Mouse (Mus musculus) midbrain, postnatal 0 days (tissue): Measurements from ENCODE around the gene Rnf126. TPM values are rescaled to one million over a fixed set of nuclear protein-coding genes. Genes with fewer than 3 reads are reported as not detected.

ENCODE experiments used
- ATAC-seq: fragments of 200-750 bp; cut with Nextera tagmentation; 2 replicates; pipeline ENCODE4 v1.8.0; 2017; ENCODE audit warnings: moderate number of reproducible peaks, mild to moderate bottlenecking, moderate TSS enrichment, moderate library complexity; ENCODE audit not compliant: low FRiP score
- DNase-seq: peaks from one replicate; pipeline ENCODE4 v3.0.0-alpha.2; 2015; ENCODE audit warnings: low spot score
- H3K27ac ChIP-seq: fragments of 300-500 bp; sonication (generic); 2 replicates; pipeline ENCODE4 v1.5.1; 2014; ENCODE audit warnings: low read depth, mild to moderate bottlenecking, low read length, mixed read lengths
- H3K27me3 ChIP-seq: fragments of 300-500 bp; sonication (generic); 2 replicates; pipeline ENCODE4 v1.6.1; 2014; ENCODE audit warnings: low read length, control low read depth, mixed read lengths; ENCODE audit not compliant: insufficient read depth
- H3K36me3 ChIP-seq: fragments of 300-500 bp; sonication (generic); 2 replicates; pipeline ENCODE4 v1.6.1; 2014; ENCODE audit warnings: low read length, control low read depth, mixed read lengths; ENCODE audit not compliant: insufficient read depth
- H3K4me1 ChIP-seq: fragments of 300-500 bp; sonication (generic); 2 replicates; pipeline ENCODE4 v1.6.1; 2014; ENCODE audit warnings: mild to moderate bottlenecking, control low read depth, antibody characterized with exemption, low read length, mixed read lengths; ENCODE audit not compliant: insufficient read depth
- H3K4me2 ChIP-seq: fragments of 300-500 bp; sonication (generic); 2 replicates; pipeline ENCODE4 v1.6.1; 2014; ENCODE audit warnings: low read depth, mild to moderate bottlenecking, low read length, mixed read lengths; ENCODE audit not compliant: poor library complexity, severe bottlenecking
- H3K4me3 ChIP-seq: fragments of 300-500 bp; sonication (generic); 2 replicates; pipeline ENCODE4 v1.5.1; 2014; ENCODE audit warnings: low read depth, mild to moderate bottlenecking, low read length, moderate library complexity
- H3K9ac ChIP-seq: fragments of 300-500 bp; sonication (generic); replicated peaks from 2 replicates; pipeline ENCODE4 v1.6.1; 2014; ENCODE audit warnings: mild to moderate bottlenecking, low read length, moderate library complexity, mixed read lengths; ENCODE audit not compliant: poor library complexity, severe bottlenecking
- H3K9me3 ChIP-seq: fragments of 300-500 bp; sonication (generic); 2 replicates; pipeline ENCODE4 v1.6.1; 2016; ENCODE audit warnings: low read length, control low read depth
- CTCF ChIP-seq: IDR thresholded peaks from 2 replicates; pipeline ENCODE4 v1.5.1; 2016; ENCODE audit warnings: antibody characterized with exemption, mild to moderate bottlenecking
- WGBS: fragments of 180-500 bp; shearing (Covaris S2); extraction: QIAGEN DNeasy Blood & Tissue Kit; methylation state at CpG from one replicate; pipeline ENCODE4 v1.1.7; 2014; 5-methylcytosine and 5-hydroxymethylcytosine counted together
- polyA plus RNA-seq: library from polyadenylated mRNA; unstranded; fragments of >200 nt; fragmentation: Nextera tagmentation; extraction: Ambion mirVana; gene quantifications from 2 replicates; pipeline ENCODE4 v1.2.1, GENCODE M21; 2015
- total RNA-seq: library from RNA; depleted of rRNA; stranded (reverse); fragments of >200 nt; gene quantifications from 2 replicates; pipeline ENCODE4 v1.2.3, GENCODE M21; 2014

The Rnf126 gene
- total and polyA plus RNA-seq, 2 experiments from 2014 or later, result 107 to 134 TPM

- ATAC-seq (peak; percentile 82), DNase-seq (peak; percentile 97)
- peaks cover 8% of the 10 kb centered on the region; the same call in 1 of the 2 replicates for H3K4me1 ChIP-seq
- 9% methylated on average over 38 of the region's 40 CpGs for WGBS
- H3K36me3 ChIP-seq, result no peaks in the 10 kb centered on the region; the same call in 1 of the 2 replicates
- H3K4me2 ChIP-seq, result peak overlapping the region; percentile 87
- TF ChIP-seq CTCF, result no peak
- H3K27ac ChIP-seq, result peak overlapping the region; percentile 94
- H3K4me3 ChIP-seq, result peak overlapping the region; percentile 94
- peak overlapping the region; percentile 95 for H3K9ac ChIP-seq
- H3K9me3 ChIP-seq, result no peaks in the 10 kb centered on the region
- H3K27me3 ChIP-seq, result no peaks in the 10 kb centered on the region
Observed at GRCm38 (mm10) chr10:79767372-79768244, 856 bp upstream of the Rnf126 start.

GRCm38 (mm10) chr10:79766001-79766507 is 698 bp downstream of the Rnf126 start:
- H3K9ac ChIP-seq, result peak overlapping the region; percentile 95
- peaks cover 8% of the 10 kb centered on the region; the same call in 1 of the 2 replicates for H3K4me1 ChIP-seq
- H3K4me2 ChIP-seq, result peak overlapping the region; percentile 87
- peaks cover 16% of the 10 kb centered on the region for H3K36me3 ChIP-seq
- ATAC-seq, result no peak
- WGBS, result 10% methylated on average over 14 of the region's 16 CpGs
- peak overlapping the region; percentile 94 for H3K27ac ChIP-seq
- no peaks in the 10 kb centered on the region for H3K9me3 ChIP-seq
- no peak for TF ChIP-seq CTCF
- DNase-seq, result no peak
- H3K4me3 ChIP-seq, result peak overlapping the region; percentile 94
- H3K27me3 ChIP-seq, result no peaks in the 10 kb centered on the region

GRCm38 (mm10) chr10:79765228-79765745 is 1.5 kb downstream of the Rnf126 start:
- WGBS, result 52% methylated on average over 2 of the region's 2 CpGs
- H3K9ac ChIP-seq, result 0 out of 2 replicates have a peak overlapping the region, but pooled peaks have one; percentile 95

GRCm38 (mm10) chr10:79764234-79764633 is 2.5 kb downstream of the Rnf126 start:
- H3K4me3 ChIP-seq, result no peak overlapping the region
- H3K9me3 ChIP-seq, result no peaks in the 10 kb centered on the region
- no peak overlapping the region for H3K27ac ChIP-seq
- DNase-seq, result no peak
- peaks cover 8% of the 10 kb centered on the region; the same call in 1 of the 2 replicates for H3K4me1 ChIP-seq
- H3K9ac ChIP-seq, result no peak overlapping the region
- H3K36me3 ChIP-seq, result peaks cover 23% of the 10 kb centered on the region
- H3K4me2 ChIP-seq, result no peak overlapping the region
- WGBS, result 85% methylated on average over 7 of the region's 7 CpGs
- no peak for ATAC-seq
- H3K27me3 ChIP-seq, result no peaks in the 10 kb centered on the region
- TF ChIP-seq CTCF, result no peak

More at GRCm38 (mm10) chr10:79765228-79765745, 1.5 kb downstream of the Rnf126 start:
- Histone ChIP-seq H3K27me3 (no peaks in the 10 kb centered on the region), H3K9me3 (no peaks in the 10 kb centered on the region), H3K27ac (no peak overlapping the region), H3K36me3 (peaks cover 22% of the 10 kb centered on the region), H3K4me2 (peak overlapping the region; percentile 87), H3K4me3 (peak overlapping the region; percentile 94), H3K4me1 (peaks cover 8% of the 10 kb centered on the region; the same call in 1 of the 2 replicates)
- TF ChIP-seq CTCF, result no peak
- ATAC-seq (no peak), DNase-seq (no peak)

GRCm38 (mm10) chr10:79762875-79763274 is 3.9 kb downstream of the Rnf126 start:
- H3K4me2 ChIP-seq, result no peak overlapping the region
- no peak for ATAC-seq
- no peak for TF ChIP-seq CTCF
- 84% methylated on average over 3 of the region's 3 CpGs for WGBS
- H3K27me3 ChIP-seq, result no peaks in the 10 kb centered on the region
- DNase-seq, result no peak
- H3K27ac ChIP-seq, result no peak overlapping the region
- H3K36me3 ChIP-seq, result peaks cover 37% of the 10 kb centered on the region
- no peaks in the 10 kb centered on the region for H3K9me3 ChIP-seq
- no peak overlapping the region for H3K4me3 ChIP-seq
- no peak overlapping the region for H3K9ac ChIP-seq
- peaks cover 8% of the 10 kb centered on the region; the same call in 1 of the 2 replicates for H3K4me1 ChIP-seq
